Mouse (Mus musculus) intestine, postnatal 0 days (tissue): ENCODE data around the gene Mup12. TPM values are rescaled to one million over a fixed set of nuclear protein-coding genes. Genes with fewer than 3 reads are reported as not detected.
"Not testable (repeated sequence)": the region's sequence is repeated elsewhere in the genome, so short reads cannot be mapped to it uniquely, and the experiment has no call there.

Experiments
- ATAC-seq: fragments of 200-750 bp; cut with Nextera tagmentation; 2 replicates; pipeline ENCODE4 v1.8.0; 2017; ENCODE audit warnings: mild to moderate bottlenecking, moderate TSS enrichment, moderate library complexity
- H3K27ac ChIP-seq: fragments of 300-500 bp; sonication (generic); 2 replicates; pipeline ENCODE4 v1.5.1; 2014; ENCODE audit warnings: mild to moderate bottlenecking, low read depth, low read length, moderate library complexity
- H3K27me3 ChIP-seq: fragments of 300-500 bp; sonication (generic); replicated peaks from 2 replicates; pipeline ENCODE4 v1.6.1; 2014; ENCODE audit warnings: low read length, mixed read lengths; ENCODE audit not compliant: control insufficient read depth, insufficient read depth
- H3K36me3 ChIP-seq: fragments of 300-500 bp; sonication (generic); 2 replicates; pipeline ENCODE4 v1.6.1; 2014; ENCODE audit warnings: mild to moderate bottlenecking, moderate library complexity; ENCODE audit not compliant: control insufficient read depth, insufficient read depth
- H3K4me1 ChIP-seq: fragments of 300-500 bp; sonication (generic); replicated peaks from 2 replicates; pipeline ENCODE4 v1.6.1; 2014; ENCODE audit warnings: antibody characterized with exemption, low read length, mixed read lengths; ENCODE audit not compliant: control insufficient read depth, insufficient read depth
- H3K4me2 ChIP-seq: fragments of 300-500 bp; sonication (generic); replicated peaks from 2 replicates; pipeline ENCODE4 v1.6.1; 2014; ENCODE audit warnings: low read depth, mild to moderate bottlenecking, moderate library complexity
- H3K4me3 ChIP-seq: fragments of 300-500 bp; sonication (generic); 2 replicates; pipeline ENCODE4 v1.5.1; 2014; ENCODE audit warnings: low read depth, low read length
- H3K9ac ChIP-seq: fragments of 300-500 bp; sonication (generic); 2 replicates; pipeline ENCODE4 v1.6.1; 2014; ENCODE audit warnings: mild to moderate bottlenecking, low read depth, low read length
- H3K9me3 ChIP-seq: fragments of 300-500 bp; sonication (generic); 2 replicates; pipeline ENCODE4 v1.6.1; 2016; ENCODE audit warnings: mixed run types; ENCODE audit not compliant: control insufficient read depth
- WGBS: fragments of 180-500 bp; shearing (Covaris S2); extraction: QIAGEN DNeasy Blood & Tissue Kit; methylation state at CpG from one replicate; pipeline ENCODE4 v1.1.7; 2014; 5-methylcytosine and 5-hydroxymethylcytosine counted together
- polyA plus RNA-seq: library from polyadenylated mRNA; unstranded; fragments of >200 nt; fragmentation: Nextera tagmentation; extraction: Ambion mirVana; gene quantifications from 2 replicates; pipeline ENCODE4 v1.2.1, GENCODE M21; 2015

Gene Mup12
- not detected in 2 replicates for polyA plus RNA-seq

DNA sequence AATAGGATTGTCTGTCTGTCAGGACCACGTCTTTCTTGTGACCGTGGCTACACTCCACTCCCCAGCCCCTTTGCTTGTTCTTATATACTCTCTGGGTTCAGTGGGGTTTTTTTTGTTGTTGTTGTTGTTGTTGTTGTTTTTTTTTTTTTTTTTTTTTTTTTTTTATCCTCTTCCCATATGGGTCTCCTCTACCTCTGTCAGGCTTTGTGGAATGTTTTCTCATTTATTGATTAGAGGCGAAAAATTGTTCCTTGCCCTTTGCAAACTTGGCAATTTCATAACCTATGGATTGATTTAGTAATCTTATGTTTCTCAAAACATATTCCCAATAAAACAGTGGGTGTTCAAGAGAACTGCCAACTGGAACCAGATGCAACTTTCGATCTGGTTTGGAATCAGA, at the start of gene Mup12:
Gene Mup12 (minus strand): TSS at position 101 of the 400 bp plus-strand sequence.
- not testable (repeated sequence) for H3K27ac ChIP-seq, H3K9me3 ChIP-seq, H3K27me3 ChIP-seq, ATAC-seq, H3K4me3 ChIP-seq, H3K4me2 ChIP-seq, H3K9ac ChIP-seq, H3K4me1 ChIP-seq, H3K36me3 ChIP-seq
- 78% methylated on average over 3 of the region's 4 CpGs for WGBS

Other genes with a start within 250 kb of the Mup12 start
- gene Mup1, start 239.4 kb downstream of the Mup12 start, polyA plus RNA-seq, result not detected in 2 replicates
- not detected in 2 replicates for gene Mup10, start 159.1 kb downstream of the Mup12 start, polyA plus RNA-seq
- gene Mup11, start 78.9 kb downstream of the Mup12 start, polyA plus RNA-seq, result not detected in 2 replicates
- gene Mup22, start 80.1 kb upstream of the Mup12 start, polyA plus RNA-seq, result not detected in 2 replicates